Mouse (Mus musculus): Measurements from ENCODE around the gene Cdx2. TPM values are rescaled to one million over a fixed set of nuclear protein-coding genes. Genes with fewer than 3 reads are reported as not detected.

The Cdx2 gene
- polyA plus RNA-seq, 1 experiment from 2014 or later = not detected

- TF ChIP-seq CTCF (IDR thresholded peaks at IDR 0.05; ENCODE audit: low read depth) = no peak
- H3K9me3 ChIP-seq (ENCODE audit: low read depth, low read length) = no peaks in the 10 kb centered on the region
- DNase-seq (no peak), ATAC-seq (ENCODE audit: insufficient read depth) (no peak)
- no peak overlapping the region for H3K9ac ChIP-seq
- no peak overlapping the region for H3K4me3 ChIP-seq (ENCODE audit: low read depth, low read length)
- H3K4me2 ChIP-seq = no peak overlapping the region
- peaks cover 91% of the 10 kb centered on the region for H3K27me3 ChIP-seq (ENCODE audit: insufficient read depth, low read length)
- H3K4me1 ChIP-seq (ENCODE audit: insufficient read depth) = no peaks in the 10 kb centered on the region
- H3K27ac ChIP-seq (ENCODE audit: low read depth) = no peak overlapping the region
- H3K36me3 ChIP-seq (ENCODE audit: insufficient read depth) = no peaks in the 10 kb centered on the region
- WGBS = 2% methylated on average over 7 of the region's 7 CpGs
These were observed 10.3 kb upstream of the Cdx2 start for GRCm38 (mm10) chr5:147317321-147317720.

GRCm38 (mm10) chr5:147315432-147316075 is 8.5 kb upstream of the Cdx2 start:
- Histone ChIP-seq H3K9me3 (ENCODE audit: low read depth, low read length) (no peaks in the 10 kb centered on the region), H3K27me3 (ENCODE audit: insufficient read depth, low read length) (peaks cover 94% of the 10 kb centered on the region), H3K36me3 (ENCODE audit: insufficient read depth) (no peaks in the 10 kb centered on the region), H3K4me1 (ENCODE audit: insufficient read depth) (no peaks in the 10 kb centered on the region), H3K27ac (ENCODE audit: low read depth) (no peak overlapping the region), H3K9ac (no peak overlapping the region), H3K4me2 (no peak overlapping the region), H3K4me3 (ENCODE audit: low read depth, low read length) (no peak overlapping the region)
- 2% methylated on average over 25 of the region's 25 CpGs for WGBS
- no peak for TF ChIP-seq CTCF (IDR thresholded peaks at IDR 0.05; ENCODE audit: low read depth)
- DNase-seq (no peak), ATAC-seq (ENCODE audit: insufficient read depth) (no peak)

DNA sequence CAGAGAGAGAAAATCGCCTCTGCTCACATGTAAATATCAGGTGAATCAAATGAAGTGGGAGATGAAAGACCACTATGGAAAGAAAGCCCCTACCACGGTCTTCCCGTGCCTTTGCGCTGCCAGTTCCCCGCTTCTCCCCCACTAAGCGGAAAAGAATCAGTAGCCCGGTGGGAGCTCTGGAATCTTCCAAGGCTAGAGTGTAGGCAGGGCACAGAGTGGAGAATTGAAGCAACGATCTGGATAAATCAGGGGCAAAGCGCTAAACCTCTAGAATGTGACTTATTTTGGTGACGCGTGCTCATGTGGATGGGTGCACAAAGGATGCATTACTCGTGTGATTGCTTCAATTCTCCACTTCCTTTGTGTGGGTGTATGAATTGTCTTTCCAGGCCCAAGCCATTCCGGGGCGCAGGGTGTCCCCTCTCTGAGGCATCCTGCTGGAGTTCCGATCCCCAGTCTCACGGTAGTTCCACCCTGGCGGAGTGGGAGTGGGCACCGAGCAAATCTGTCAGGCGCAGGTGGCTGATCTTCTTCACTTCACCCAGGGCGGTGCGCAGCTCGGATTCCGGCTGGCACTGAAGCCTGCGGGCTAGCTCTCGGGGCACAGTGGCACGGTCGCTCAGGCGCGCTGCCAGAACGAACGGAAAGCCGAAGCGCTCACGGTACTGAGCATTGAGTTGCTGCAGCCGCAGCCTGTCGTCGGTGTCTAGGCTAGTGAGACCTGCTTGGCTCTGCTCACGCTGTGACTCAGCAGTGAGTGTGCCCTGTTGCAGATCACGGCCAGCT is 7.8 kb upstream of the Cdx2 start:
- Histone ChIP-seq H3K4me3 (ENCODE audit: low read depth, low read length) (no peak overlapping the region), H3K9me3 (ENCODE audit: low read depth, low read length) (no peaks in the 10 kb centered on the region), H3K27me3 (ENCODE audit: insufficient read depth, low read length) (peaks cover 94% of the 10 kb centered on the region), H3K36me3 (ENCODE audit: insufficient read depth) (no peaks in the 10 kb centered on the region), H3K4me1 (ENCODE audit: insufficient read depth) (no peaks in the 10 kb centered on the region), H3K9ac (no peak overlapping the region), H3K4me2 (no peak overlapping the region), H3K27ac (ENCODE audit: low read depth) (no peak overlapping the region)
- no peak for ATAC-seq (ENCODE audit: insufficient read depth)
- DNase-seq = no peak
- 1% methylated on average over 39 of the region's 39 CpGs for WGBS
- TF ChIP-seq CTCF (IDR thresholded peaks at IDR 0.05; ENCODE audit: low read depth) = no peak

GRCm38 (mm10) chr5:147312830-147313685 is 6.0 kb upstream of the Cdx2 start:
- Histone ChIP-seq H3K4me3 (ENCODE audit: low read depth, low read length) (no peak overlapping the region), H3K4me1 (ENCODE audit: insufficient read depth) (no peaks in the 10 kb centered on the region), H3K27ac (ENCODE audit: low read depth) (no peak overlapping the region), H3K4me2 (no peak overlapping the region), H3K27me3 (ENCODE audit: insufficient read depth, low read length) (peaks cover 100% of the 10 kb centered on the region), H3K9me3 (ENCODE audit: low read depth, low read length) (no peaks in the 10 kb centered on the region), H3K36me3 (ENCODE audit: insufficient read depth) (no peaks in the 10 kb centered on the region), H3K9ac (no peak overlapping the region)
- no peak for TF ChIP-seq CTCF (IDR thresholded peaks at IDR 0.05; ENCODE audit: low read depth)
- no peak for DNase-seq
- WGBS = 2% methylated on average over 27 of the region's 27 CpGs
- ATAC-seq (ENCODE audit: insufficient read depth) = no peak

- Histone ChIP-seq H3K9me3 (ENCODE audit: low read depth, low read length) (no peaks in the 10 kb centered on the region), H3K4me2 (no peak overlapping the region), H3K9ac (no peak overlapping the region), H3K27me3 (ENCODE audit: insufficient read depth, low read length) (peaks cover 100% of the 10 kb centered on the region), H3K4me3 (ENCODE audit: low read depth, low read length) (no peak overlapping the region), H3K4me1 (ENCODE audit: insufficient read depth) (no peaks in the 10 kb centered on the region), H3K36me3 (ENCODE audit: insufficient read depth) (no peaks in the 10 kb centered on the region), H3K27ac (ENCODE audit: low read depth) (no peak overlapping the region)
- ATAC-seq (ENCODE audit: insufficient read depth) = no peak
- WGBS = 12% methylated on average over 2 of the region's 2 CpGs
- no peak for TF ChIP-seq CTCF (IDR thresholded peaks at IDR 0.05; ENCODE audit: low read depth)
- DNase-seq = no peak
These were observed 2.7 kb upstream of the Cdx2 start for GRCm38 (mm10) chr5:147309786-147310185.

- TF ChIP-seq CTCF (IDR thresholded peaks at IDR 0.05; ENCODE audit: low read depth) = no peak
- peaks cover 100% of the 10 kb centered on the region for H3K27me3 ChIP-seq (ENCODE audit: insufficient read depth, low read length)
- 6% methylated on average over 9 of the region's 9 CpGs for WGBS
- no peak overlapping the region for H3K9ac ChIP-seq
- no peak overlapping the region for H3K27ac ChIP-seq (ENCODE audit: low read depth)
- H3K9me3 ChIP-seq (ENCODE audit: low read depth, low read length) = no peaks in the 10 kb centered on the region
- no peaks in the 10 kb centered on the region for H3K36me3 ChIP-seq (ENCODE audit: insufficient read depth)
- ATAC-seq (ENCODE audit: insufficient read depth) (no peak), DNase-seq (no peak)
- H3K4me1 ChIP-seq (ENCODE audit: insufficient read depth) = no peaks in the 10 kb centered on the region
- H3K4me2 ChIP-seq = no peak overlapping the region
- no peak overlapping the region for H3K4me3 ChIP-seq (ENCODE audit: low read depth, low read length)
These were observed 1.4 kb upstream of the Cdx2 start for GRCm38 (mm10) chr5:147308451-147308850.

DNA sequence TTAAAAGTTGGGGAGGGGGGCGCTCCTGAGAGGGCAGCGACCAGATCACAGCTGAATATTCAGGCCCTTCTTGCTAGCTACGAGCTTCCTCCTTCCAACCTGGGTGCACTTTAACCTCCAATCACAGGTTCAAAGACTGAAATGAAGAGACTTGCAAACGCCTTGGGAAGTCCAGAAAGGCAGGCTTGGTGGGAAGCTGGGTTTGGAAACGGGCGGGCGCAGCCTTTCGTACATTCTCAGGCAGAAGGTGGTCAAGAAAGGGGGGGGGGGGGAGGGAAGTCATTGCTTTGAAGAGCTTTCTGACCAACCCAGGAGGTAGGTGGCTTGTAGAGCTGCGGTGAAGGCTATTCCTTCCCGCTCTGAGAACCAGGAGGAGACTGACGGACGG is 322 bp upstream of the Cdx2 start:
- Histone ChIP-seq H3K27ac (ENCODE audit: low read depth) (no peak overlapping the region), H3K27me3 (ENCODE audit: insufficient read depth, low read length) (peaks cover 100% of the 10 kb centered on the region), H3K9ac (no peak overlapping the region), H3K36me3 (ENCODE audit: insufficient read depth) (no peaks in the 10 kb centered on the region), H3K4me3 (ENCODE audit: low read depth, low read length) (no peak overlapping the region), H3K4me1 (ENCODE audit: insufficient read depth) (no peaks in the 10 kb centered on the region), H3K9me3 (ENCODE audit: low read depth, low read length) (no peaks in the 10 kb centered on the region), H3K4me2 (no peak overlapping the region)
- DNase-seq = no peak
- TF ChIP-seq CTCF (IDR thresholded peaks at IDR 0.05; ENCODE audit: low read depth) = no peak
- ATAC-seq (ENCODE audit: insufficient read depth) = no peak
- 2% methylated on average over 12 of the region's 12 CpGs for WGBS

Data from lung, embryonic 14.5 days (tissue).